Mouse (Mus musculus): ENCODE measurements around the gene Capn7.

Capn7 gene

DNA sequence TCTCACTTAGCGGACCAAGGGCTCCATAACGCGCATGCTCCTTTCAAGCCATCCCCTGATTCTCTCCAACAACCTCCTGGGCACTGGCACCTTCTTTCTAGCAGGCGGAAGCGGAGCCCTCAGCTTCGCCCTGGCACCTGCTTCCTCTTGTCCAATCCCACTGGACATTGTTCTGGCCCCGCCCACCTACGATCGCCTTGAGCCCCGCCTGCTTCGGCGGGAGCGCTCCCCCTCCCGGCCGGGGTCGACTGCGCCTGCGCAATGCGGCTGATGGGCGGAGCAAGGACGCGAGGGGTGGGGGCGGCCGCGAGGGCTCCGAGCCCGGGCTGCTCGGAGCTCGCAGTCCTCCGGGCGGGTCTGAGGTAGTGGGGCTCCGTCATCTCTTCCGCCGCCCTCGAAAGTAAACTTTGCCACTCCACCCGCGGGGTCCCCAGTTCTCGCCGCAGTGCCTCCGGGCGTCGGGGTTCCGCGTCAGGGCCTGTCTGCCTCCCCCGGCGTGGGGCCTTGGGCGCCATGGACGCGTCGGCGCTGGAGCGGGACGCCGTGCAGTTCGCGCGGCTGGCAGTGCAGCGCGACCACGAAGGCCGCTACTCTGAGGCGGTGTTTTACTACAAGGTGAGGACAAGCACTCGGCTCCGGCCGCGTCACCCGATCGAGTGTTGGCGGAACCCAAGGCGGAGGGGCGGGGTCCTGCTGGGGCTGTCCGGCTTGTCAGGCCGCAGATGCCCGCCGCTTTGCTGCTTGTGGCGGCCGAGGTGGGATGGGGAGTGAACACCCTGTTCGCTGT is at the start of gene Capn7:
TSS of gene Capn7 (plus strand) at position 270 of the 787 bp plus-strand sequence.
- DNase-seq (ENCODE audit: low spot score in 2 of 2): peak; percentile 96 to 97

DNA sequence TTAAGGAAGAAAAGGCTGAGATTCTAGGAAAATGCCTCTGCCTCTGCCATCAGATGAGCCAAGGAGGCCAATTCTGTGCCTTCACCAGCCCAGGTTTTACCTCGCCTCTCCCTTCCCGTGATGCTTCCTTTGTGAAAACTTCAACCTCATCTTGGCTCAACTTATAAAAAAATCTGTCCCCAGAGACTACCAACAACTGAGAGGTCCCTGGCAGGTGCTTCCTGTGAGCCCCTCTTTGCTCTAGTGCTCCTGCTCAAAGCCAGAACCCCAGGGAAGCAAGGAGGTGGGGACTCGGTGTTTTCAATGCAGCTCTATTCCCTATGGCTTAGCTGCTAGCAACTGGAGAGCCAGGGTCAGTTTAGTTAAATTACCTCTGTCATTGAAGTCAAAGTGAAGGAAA is 23.2 kb upstream of the Capn7 start:
- DNase-seq (ENCODE audit: low spot score in 2 of 2): peak; percentile 46 to 55

DNA sequence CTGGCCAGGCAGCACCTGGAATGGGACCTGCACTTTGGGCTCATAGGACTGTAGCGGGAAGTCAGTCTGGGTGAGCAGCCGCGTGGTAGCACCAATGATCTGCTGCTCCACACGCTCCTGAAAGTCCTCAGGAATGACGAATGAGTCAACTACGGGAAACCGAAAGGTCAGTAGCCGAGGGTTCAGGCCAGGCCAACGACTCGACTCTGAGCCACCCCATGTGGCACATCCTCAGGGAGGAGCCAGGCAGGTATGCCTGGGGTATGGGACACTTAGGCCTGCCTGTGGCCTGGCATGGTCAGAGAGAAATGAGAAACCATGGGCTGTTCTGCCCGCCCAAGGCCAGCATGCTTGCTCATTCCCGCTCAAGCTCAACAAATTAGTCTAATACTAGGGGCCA is 19.8 kb upstream of the Capn7 start:
- DNase-seq (ENCODE audit: low spot score in 2 of 2): no peak

DNA sequence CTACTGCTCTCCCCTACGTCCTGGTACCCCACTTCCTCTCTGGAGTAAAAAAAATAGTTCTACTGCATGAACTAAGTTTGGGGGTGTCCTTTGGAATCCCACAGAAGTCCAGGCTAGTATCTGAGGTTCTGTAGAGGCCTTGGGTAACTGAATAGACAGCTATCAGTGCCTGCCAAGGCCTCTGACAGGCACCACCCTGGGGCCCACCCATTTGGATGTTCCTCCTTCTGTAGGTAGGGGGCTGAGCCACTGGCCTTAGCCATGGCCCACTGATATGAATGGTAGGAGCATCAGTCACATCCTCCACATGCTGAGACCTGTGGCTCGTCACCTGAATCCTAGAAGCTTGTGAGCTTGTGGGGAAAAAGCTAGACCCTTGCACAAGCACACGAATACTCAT is 18.7 kb upstream of the Capn7 start:
- no peak for DNase-seq (ENCODE audit: low spot score in 2 of 2)

DNA sequence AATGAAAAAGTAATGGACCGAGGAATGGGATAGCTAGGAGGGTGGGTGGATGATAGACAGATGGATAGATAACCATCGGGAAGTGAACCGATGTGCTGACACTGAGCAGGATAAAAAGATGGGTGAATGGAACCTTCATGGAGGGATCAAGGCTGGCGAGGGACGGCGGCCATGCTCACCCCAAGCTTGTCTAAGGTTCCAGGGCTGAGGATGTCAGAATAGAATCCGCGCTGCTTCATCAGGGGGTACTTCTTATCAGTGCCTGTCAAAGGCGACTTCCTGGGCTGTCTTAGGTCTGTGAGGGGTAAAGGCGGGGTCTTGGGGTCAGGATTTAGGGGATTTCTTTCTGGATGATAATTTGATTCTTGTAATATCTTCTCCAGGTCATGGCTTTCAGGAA is 16.9 kb upstream of the Capn7 start:
- no peak for DNase-seq (ENCODE audit: low spot score in 2 of 2)

DNA sequence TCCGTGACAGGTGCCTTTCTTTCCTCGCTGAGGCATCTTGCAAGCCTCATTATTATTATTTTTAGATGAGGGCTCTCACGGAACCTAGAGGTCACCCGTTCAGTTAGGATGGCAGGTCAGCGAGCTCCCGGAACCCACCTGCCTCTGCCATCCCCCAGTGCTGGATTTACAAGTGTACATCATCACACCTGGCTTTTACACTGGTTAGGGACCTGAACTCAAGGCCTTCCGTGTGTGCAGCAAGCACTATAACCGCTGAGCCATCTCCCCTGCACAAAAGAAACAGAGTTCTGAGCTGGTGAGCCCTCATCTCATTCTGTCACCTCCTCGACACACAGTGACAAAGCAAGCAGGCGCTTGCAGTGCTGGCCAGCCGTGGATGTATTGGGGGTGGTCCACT is 15.3 kb upstream of the Capn7 start:
- no peak for DNase-seq (ENCODE audit: low spot score in 2 of 2)

DNA sequence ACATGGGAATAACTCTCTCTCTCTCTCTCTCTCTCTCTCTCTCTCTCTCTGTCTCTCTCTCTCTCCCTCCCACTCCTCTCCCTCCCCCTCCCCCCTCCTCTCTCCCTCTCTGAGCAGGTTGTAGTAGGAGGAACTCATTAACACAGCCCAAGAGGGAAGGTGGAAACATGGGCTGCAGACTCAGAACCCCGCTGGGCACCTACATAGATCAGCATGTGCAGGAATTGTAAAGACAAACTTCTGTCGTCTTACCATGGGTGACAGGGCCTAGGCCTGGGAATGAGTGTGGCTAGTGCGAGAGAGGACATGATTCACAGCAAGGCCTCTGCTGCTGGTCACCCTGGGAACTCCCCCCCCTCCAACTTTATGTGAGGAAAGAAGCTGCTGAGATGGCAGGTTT is 14.2 kb upstream of the Capn7 start:
- no peak for DNase-seq (ENCODE audit: low spot score in 2 of 2)

DNA sequence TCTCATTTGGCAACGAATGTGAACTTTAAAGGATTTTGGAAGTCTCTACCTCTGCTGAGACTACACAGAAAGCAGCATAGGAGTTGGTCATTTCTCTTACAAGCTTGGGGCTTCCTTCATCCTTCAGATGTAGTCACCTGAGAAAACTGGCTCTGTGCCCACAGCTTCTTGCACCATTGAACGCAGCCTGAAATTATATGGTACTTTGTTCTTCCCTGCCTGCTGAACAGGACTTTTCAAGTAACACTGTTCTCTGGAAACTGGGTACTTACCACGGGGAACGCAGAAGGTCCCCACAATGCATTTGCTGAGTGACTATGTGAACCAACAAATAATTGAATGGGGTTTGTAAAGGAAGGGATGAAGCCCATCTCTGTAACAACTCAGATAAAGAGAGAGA is 13.2 kb upstream of the Capn7 start:
- no peak for DNase-seq (ENCODE audit: low spot score in 2 of 2)

DNA sequence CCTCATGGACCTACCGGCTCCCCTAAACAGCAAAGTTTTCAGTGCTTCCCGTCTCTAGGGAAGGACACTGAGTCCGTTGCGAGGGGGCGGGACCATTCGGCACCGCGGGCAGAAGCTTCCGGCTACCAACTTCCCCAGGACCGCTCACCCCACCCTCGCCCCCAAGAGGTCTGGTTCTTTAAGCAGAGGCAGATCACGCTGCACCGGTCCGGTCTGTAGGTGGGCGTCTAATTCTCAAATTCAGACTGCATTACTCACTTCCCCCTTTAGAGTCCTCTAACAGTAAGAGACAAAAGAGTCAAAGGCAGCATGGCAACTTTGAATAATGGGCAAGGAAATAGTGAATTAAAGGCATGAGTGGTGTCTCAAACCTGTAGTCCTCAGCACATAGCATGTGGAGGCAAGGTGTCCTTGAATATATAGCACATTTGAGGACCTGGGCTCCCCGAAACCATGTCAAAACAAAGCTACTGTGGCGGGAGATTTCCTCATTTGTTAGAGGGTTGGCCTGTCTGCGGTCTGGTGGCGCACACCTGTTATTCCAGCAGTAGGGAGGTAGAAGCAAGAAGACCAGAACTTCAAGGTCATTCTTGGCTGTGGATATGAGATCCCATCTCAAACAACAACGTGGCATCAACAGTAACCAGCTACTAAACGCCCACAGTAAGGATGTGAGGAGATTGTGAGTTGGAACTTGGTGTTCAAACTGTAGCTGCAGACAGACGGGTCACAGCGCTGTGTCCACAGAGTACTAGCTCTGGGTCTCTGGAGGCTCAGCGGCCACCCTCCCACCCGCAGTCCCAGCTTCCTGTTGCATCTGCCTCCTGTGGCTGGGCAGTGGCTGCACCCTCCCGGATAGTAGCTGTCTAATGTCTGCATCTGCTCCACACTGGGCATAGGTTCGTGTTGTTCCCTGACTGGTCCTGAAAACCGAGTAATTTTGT is 12.3 kb upstream of the Capn7 start, which contains the start of gene Dnah1:
TSS of gene Dnah1 (minus strand) at position 48 of the 944 bp plus-strand sequence.
- peak; percentile 81 to 83 for DNase-seq (ENCODE audit: low spot score in 2 of 2)

DNA sequence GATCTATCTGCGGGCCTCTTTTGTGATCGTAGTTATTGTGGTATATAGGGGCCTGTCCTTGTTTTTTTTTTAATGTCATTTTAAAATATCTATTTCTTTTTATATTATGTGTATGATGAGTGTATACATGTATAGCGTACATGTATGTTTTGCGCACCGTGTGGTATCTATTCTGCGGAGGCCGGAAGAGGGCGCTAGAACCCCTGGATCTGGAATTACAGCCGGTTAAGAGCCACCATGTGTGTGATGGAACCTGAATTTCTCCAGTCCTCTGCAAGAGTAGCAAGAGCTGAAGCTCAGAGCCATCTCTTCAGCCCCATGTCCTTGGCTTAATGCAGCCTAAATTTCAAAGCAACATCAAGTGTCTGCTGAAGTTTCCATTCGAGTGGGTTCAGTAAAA is 11.6 kb upstream of the Capn7 start:
- DNase-seq (ENCODE audit: low spot score in 2 of 2): no peak

DNA sequence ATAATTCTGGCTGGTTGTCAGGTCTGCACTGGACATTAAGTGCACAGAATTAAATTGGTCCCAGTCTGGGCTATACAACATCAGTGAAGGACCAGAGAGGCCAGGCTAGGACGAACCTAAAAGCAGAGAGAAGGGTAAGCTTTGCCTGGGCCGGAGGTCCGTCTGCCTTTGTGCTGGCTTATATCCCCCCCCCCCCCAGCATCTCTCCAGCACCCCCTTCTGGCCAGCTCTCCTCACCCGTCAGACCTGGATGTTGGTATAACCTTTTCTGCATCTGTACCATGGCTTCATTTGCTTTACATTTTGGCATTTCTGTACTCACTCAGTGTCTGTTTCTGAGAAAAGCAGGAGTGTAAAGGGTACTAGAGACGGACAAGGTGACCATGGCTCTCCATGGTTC is 10.9 kb upstream of the Capn7 start:
- no peak for DNase-seq (ENCODE audit: low spot score in 2 of 2)

DNA sequence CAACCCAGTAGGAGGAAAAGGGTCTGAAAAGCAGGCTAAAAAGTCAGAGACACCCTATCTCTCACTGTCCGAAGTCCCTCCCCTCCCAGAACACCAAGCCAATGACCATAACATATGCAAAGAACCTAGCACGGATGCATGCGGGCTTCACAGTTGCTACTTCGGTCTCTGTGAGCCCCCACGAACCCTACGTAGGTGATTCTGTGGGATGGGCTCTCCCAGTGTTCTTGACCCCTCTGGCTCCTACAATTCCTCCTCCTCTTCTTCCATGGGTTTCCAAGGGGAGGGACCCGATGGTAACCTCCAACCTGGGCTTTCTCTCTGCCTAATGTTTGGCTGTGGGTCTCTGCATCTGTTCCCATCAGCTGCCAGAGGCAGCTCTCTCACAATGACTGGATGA is 9.7 kb upstream of the Capn7 start:
- no peak for DNase-seq (ENCODE audit: low spot score in 2 of 2)

DNA sequence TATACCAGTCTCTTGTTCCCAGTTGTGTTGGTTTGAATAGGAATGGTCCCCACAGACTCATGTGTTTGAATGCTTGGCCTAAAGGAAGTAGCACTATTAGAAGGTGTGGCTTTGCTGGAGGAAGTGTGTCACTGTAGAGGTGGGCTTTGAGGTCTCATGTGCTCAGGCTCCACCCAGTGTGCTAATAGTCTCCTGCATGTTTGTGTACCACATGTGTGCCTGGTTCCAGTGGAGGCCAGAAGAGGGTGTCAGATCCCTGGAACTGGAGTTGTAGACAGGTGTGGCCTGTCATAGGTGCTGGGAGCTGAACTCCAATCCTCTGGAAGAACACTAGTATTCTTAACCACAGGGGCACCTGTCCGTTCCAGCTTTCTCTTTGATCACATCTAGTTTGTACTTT is 9.2 kb upstream of the Capn7 start:
- no peak for DNase-seq (ENCODE audit: low spot score in 2 of 2)

DNA sequence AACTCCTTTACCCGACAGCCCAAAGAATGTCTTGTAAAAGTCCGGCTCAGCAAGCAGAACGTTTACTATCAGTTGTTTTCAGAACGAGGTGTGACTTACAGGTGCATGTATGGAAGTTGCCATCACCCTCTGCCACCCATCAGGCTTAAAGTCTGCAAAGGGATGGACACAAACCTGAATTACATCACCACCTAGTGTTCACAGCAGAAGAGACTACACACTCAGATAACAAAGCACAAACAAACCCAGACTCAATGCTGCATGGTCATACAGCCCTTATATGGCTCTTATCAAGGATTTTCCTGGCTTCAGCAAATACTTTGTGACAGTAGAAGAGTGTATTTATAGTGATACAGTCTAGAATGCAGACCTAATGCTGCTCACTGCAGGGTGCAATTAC is 8.8 kb upstream of the Capn7 start:
- no peak for DNase-seq (ENCODE audit: low spot score in 2 of 2)

DNA sequence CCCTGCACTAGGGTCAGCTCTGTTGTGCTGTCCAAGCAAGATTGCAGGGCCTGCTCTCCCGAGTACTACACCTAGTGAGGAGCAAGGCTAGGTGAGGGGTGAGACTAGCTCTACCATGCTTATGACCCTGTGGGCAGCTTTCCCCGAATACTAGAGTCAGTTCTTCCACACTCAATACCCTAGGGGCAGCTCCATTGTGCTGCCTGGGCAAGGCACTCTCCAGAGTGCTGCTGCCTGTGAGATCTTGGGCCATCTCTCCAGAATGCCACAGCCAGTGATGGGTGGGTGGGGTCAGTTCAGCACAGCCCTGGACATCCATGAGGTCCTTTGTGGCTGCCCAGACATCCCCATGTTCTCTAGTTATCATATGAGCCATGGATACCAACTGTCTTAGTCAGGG is 6.7 kb upstream of the Capn7 start:
- DNase-seq (ENCODE audit: low spot score in 2 of 2): no peak

DNA sequence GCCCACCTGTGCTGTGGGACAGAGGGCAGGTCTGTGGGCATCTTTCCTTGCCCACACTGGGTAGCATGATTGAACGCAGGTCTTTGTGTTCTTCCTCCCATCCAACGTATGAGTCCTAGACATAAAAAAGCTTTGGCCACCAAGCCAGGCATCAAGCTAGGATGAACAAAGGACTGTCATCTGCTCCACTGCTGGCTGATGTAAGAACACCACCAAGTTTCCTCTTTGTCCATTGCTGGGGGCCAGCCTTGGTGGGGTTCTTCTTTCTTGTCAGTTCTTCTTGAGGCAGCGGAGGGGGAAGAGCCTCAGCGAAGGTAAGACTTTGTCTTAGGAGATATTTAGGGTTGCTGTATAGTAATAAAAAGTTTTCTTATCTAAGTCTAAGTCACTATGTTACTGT is 5.5 kb upstream of the Capn7 start:
- no peak for DNase-seq (ENCODE audit: low spot score in 2 of 2)

DNA sequence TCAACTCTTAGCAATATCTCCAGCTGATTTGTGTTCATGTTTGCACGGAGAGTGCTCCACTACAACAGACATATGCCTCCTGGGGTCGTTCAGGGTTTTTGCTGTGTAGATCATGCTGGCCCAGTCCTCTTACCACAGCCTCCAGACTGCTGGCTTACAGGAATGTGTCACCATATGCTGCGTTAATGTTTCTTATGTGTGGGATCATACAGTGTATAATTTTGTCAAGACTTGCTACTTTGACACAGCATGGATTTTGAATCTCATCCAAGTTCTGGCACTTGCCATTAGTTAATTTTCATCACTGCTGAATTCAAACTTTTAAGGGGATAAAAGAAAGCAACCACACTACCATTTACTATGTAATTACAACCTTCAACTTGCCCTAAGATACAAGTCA is 673 bp upstream of the Capn7 start:
- DNase-seq (ENCODE audit: low spot score in 2 of 2): no peak

DNA sequence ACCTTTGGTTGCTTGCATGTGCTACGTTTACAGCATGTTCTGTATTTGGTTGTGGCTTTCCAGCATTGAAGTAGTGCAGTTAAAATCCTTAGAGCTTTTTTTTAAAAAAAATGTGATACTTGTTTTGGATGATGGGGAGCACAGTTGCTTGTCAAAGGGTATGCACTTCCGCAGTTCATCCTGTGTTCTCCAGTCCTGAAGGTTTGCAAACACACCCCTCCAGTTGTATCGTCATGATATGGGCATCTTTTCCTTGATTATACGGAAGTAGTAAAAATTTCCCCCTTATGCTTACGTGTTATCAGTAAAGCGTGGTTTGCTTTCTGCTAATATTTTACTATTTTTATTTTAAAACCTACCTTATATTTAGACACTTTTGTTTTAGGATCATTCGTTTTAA is 968 bp downstream of the Capn7 start:
- no peak for DNase-seq (ENCODE audit: low spot score in 2 of 2)

DNA sequence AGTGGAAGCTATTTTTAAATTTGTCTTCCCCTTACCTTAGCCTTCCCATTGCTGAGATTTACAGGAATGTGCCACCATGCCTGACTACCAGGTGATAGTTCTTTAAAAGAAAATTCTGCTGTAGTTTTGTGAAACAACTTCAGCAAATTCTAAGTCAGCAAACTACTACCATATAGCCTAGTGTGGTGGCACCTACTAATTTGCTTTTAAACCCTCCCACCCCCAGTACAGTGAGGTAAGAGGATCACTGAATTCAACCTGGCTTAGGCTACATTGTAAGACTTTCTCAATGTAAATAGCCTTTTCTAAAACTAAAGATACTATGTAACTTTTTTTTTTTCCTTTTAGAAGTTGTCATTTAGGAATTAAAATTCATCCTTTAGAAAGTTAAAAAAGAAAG is 1.5 kb downstream of the Capn7 start:
- DNase-seq (ENCODE audit: low spot score in 2 of 2): no peak

DNA sequence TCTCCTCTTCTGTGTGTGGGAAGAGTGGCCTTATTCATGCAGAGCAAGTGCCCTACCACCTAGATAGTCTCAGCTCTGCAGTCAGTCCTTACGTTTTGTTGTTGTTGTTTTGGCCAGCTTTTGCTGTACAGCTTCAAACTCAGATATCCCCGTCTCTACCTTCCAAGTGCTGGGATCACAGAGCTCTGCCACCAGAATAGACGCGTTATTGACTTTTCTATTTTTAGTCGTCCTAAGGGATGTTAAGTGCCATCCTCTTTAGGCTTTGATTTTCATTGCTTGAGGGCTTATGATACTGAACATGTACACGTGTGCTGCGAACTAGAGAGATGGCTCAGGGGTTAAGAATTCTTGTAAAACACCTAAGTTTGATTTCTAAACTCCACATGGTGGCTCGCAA is 6.8 kb downstream of the Capn7 start:
- DNase-seq (ENCODE audit: low spot score in 2 of 2): no peak

DNA sequence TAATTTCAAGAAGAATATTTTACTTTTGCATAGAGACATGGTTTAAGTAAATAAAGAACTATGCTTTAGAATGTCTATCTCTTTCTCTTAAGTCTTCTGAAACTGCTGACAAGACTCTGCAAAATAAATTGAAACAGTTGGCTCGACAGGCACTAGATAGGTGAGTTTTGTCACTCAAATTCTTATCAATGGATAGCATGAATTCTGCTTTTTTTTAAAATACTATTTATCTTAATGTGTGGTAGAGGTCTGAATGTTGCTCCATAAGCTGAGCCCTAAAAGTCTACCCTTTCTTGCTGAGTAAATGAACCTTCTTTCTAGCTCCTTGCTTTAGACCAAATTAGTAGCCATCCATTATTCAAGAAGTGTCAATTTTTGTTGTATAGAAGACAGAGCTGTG is 8.9 kb downstream of the Capn7 start:
- DNase-seq (ENCODE audit: low spot score in 2 of 2): no peak

DNA sequence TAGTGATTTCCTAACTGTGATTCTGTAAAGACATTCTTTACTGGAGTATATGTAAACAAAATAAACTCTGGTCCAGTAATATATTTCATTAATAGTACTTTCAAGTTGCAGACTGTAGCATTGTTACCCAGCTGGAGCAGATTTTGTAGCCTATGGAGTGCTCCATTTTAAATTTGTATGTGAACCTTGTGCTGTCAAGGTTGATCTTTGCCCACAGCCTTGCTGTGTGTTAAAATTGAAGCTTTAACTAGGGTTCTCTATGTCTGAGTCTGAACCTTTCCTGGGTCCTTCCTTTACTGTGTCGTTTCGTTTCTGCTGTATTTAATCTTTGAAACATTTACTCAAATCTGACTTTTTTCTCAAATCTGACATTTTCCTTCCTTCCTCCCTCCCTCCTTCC is 25.8 kb downstream of the Capn7 start:
- DNase-seq (ENCODE audit: low spot score in 2 of 2): no peak

DNA sequence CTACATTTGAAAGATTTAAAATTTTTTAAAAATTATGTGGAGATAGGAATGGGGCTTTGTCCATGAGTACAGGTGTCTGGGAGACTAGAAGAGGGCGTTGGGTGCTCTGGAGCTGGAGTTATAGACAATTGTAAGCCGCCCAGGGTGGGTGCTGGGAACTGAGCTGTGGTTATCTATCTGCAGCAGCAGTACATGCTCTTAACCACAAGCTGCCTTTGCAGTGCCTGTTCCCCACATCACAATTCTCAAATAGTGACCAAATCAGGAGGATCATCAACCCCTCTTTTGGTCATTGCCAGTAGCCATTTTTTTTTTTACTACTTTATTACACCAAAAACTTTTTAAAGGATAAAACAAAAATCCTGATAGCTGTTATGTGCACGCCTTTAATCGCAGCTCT is 28.2 kb downstream of the Capn7 start:
- DNase-seq (ENCODE audit: low spot score in 2 of 2): no peak

Data from spleen, postnatal 36 days (tissue).